Mouse (Mus musculus): ENCODE data around the gene Mrto4. TPM values are rescaled to one million over a fixed set of nuclear protein-coding genes. Genes with fewer than 3 reads are reported as not detected.

The Mrto4 gene
- total RNA-seq, 2 experiments from 2014 or later: 34.9 to 35.7 TPM

GRCm38 (mm10) chr4:139302241-139302640 is 50.1 kb downstream of the Mrto4 start:
- TF ChIP-seq CTCF (IDR thresholded peaks at IDR 0.05): no peak
- Histone ChIP-seq H3K4me3 (no peak overlapping the region), H3K27ac (no peak overlapping the region)
- intact Hi-C loops (cut with DNase I): no loop called here
- DNase-seq: no peak

DNA sequence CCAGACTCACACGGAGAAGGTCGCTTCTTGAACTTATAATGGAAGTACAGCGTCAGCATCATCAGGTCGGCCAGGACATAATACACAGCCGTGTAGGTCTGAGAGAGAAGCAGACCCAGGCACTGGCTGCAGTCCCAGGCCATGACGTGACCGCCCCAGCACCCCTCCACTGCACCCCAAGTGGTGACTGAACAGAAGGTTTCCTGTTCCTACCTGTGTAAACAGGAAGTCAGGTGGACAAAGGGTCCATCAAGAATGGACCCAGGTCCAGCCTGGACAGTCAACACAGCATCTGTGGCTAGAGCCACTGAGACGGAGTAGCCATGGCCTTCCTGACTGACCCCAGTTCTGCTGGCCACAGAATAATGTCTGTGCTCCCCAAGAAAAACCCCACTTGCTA is 50.6 kb downstream of the Mrto4 start:
- H3K4me3 ChIP-seq: no peak overlapping the region
- H3K27ac ChIP-seq: no peak overlapping the region
- intact Hi-C loops (cut with DNase I): no loop called here
- DNase-seq: no peak
- TF ChIP-seq CTCF (IDR thresholded peaks at IDR 0.05): no peak

- intact Hi-C loops (cut with DNase I): no loop called here
- Histone ChIP-seq H3K27ac (no peak overlapping the region), H3K4me3 (no peak overlapping the region)
- DNase-seq: no peak
- TF ChIP-seq CTCF (IDR thresholded peaks at IDR 0.05): no peak
Measured at GRCm38 (mm10) chr4:139298671-139299366, 53.6 kb downstream of the Mrto4 start.

GRCm38 (mm10) chr4:139297566-139297965 is 54.8 kb downstream of the Mrto4 start:
- DNase-seq: peak; percentile 83
- H3K27ac ChIP-seq: 0 out of 2 replicates have a peak overlapping the region, but pooled peaks have one; percentile 24
- no peak overlapping the region for H3K4me3 ChIP-seq
- intact Hi-C loops (cut with DNase I): no loop called here
- peak; percentile 47 for TF ChIP-seq CTCF (IDR thresholded peaks at IDR 0.05)

Small RNA genes within 50 kb of the gene (microRNA-seq; reads per million reads assigned to microRNA genes)
- gene Gm24245: not detected
- gene Gm25732: not detected

Other genes with a start within 250 kb of the Mrto4 start
- gene Minos1, start 221.5 kb downstream of the Mrto4 start, total RNA-seq (2021): 100 to 1,000 TPM; 304 to 430 TPM
- 100 to 1,000 TPM; 444 to 499 TPM for gene Capzb, start 159.7 kb downstream of the Mrto4 start, total RNA-seq (2021)
- 1 to 10 TPM; 4.9 to 7.2 TPM for gene Pqlc2, start 41.9 kb downstream of the Mrto4 start, total RNA-seq (2021)
- 10 to 100 TPM; 31.2 to 34.7 TPM for gene Akr7a5, start 41.8 kb downstream of the Mrto4 start, total RNA-seq (2021)
- gene Emc1, start within 50 bp of the Mrto4 start, total RNA-seq (2021): 10 to 100 TPM; 29.1 to 32.6 TPM
- 100 to 1,000 TPM in 1 of 2 experiments, 10 to 100 TPM in 1; 94.7 to 125 TPM for gene Ubr4, start within 50 bp of the Mrto4 start, total RNA-seq (2021)
- gene Iffo2, start 178.0 kb upstream of the Mrto4 start, total RNA-seq (2021): 1 to 10 TPM; 2.1 to 2.5 TPM

Measured in gastrocnemius, adult 2 months (tissue).